15 mouse cellular contexts compared by ENCODE assay signal in the genomic region with DNA sequence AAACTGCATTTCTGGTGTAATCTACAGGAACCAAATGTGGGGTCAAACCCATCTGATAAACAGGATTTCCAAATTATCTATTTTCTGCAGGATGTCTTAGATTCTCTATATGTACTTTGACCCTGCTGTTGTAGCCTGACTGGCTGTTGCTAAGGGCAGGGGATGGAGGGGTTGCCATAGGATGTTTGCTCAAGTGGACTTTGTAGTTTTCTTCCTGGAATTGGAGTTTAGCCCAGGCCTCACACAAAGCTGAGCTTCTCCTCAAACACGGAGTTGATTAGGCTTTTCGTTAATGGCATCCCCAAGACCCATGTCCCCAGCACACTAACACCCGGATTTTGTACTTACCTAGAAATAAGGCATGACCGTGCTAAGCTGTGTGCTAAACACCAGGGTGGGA.
"Had no signal": no experiment of that assay in that cellular context is flagged by ENCODE, and none has a peak within 500 bp of the region (broad histone marks: within the 10 kb centered on the region; RNA-seq: fewer than 3 reads in every experiment).

No protein-coding gene starts in this region.

- H3K9ac ChIP-seq: kidney, embryonic 15.5 days; limb, embryonic 13.5 days had no signal

- ATAC-seq: inflammation-experienced regulatory T-cells, adult 6 months; intestine, embryonic 16.5 days had no signal

- H3K36me3 ChIP-seq: kidney, embryonic 15.5 days; limb, embryonic 10.5 days; limb, embryonic 13.5 days had no signal

- H3K4me2 ChIP-seq: kidney, embryonic 15.5 days; limb, embryonic 13.5 days; midbrain, embryonic 11.5 days had no signal

- H3K27me3 ChIP-seq: kidney, embryonic 15.5 days; limb, embryonic 13.5 days had no signal

- H3K27ac ChIP-seq: kidney, embryonic 15.5 days; limb, embryonic 10.5 days; limb, embryonic 13.5 days had no signal

- H3K4me1 ChIP-seq: kidney, embryonic 15.5 days; limb, embryonic 10.5 days; limb, embryonic 13.5 days had no signal

- H3K4me3 ChIP-seq: kidney, embryonic 15.5 days; limb, embryonic 10.5 days; limb, embryonic 13.5 days had no signal

- DNase-seq: kidney, adult 8-10 months; kidney, postnatal 10 days; kidney, postnatal 36 days; lung, adult 2 months; lung, postnatal 14 days; lung, postnatal 4 days; midbrain, embryonic 14.5 days; thymus, adult 18-20 months; thymus, postnatal 36 days had no signal

- H3K9me3 ChIP-seq: kidney, embryonic 15.5 days; limb, embryonic 10.5 days; limb, embryonic 13.5 days had no signal
